ENCODE assay signal across 8 mouse cellular contexts in the genomic region with DNA sequence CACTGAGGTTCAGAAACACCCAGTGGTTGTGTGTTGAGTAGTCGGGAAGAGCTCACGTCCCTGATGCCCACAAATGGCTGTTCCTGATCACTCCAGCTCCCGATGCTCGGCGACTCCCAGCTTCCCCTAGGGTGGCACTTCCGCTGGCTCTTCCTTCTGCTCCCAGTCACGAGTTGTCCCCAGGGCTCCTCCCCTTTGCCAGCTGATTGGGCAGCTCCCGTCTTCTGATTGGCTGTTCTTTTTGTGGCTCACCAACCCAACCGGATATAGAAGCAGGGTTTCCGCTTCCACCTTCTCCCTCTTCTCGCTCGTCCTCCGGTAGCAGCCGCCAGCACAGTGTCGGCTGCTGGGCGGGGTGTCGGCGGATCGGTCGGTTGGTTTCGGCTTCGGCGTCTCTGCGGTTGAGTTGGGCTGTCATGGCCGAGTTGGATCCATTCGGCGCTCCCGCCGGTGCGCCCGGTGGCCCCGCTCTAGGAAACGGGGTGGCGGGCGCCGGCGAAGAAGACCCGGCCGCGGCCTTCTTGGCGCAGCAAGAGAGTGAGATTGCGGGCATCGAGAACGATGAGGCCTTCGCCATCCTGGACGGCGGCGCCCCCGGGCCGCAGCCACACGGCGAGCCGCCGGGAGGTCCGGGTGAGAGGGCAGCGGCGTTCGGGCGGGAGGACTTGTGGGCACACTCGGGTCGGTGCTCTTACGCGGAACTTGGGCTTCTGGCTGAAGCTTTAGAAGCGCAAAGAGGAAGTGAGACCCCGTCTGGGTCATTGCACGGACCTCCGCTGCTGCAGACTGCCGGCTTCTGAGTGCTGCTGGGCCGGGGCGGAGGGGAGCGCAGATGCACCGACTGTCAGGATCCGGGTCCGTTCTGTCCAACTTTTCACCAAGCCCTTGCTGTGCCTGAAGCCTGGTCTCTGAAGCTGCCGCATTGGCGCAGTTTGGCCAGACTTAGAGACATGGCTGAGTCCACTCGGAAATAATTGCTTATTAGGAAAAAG. TPM values are rescaled to one million over a fixed set of nuclear protein-coding genes. Genes with fewer than 3 reads are reported as not detected.
DNase-seq lines count a peak whose midpoint lies in the region; ATAC-seq and TF ChIP-seq lines count a peak whose summit lies in the region.

No protein-coding gene starts in this region.

- TF ChIP-seq RAD21 in MEL (IDR thresholded peaks at IDR 0.05; ENCODE audit: low read depth, low read length) = no peak

- peak; percentile 100 for ATAC-seq in forebrain, postnatal 0 days
- peak; percentile 93 to 96 for ATAC-seq in hematopoietic stem cell, adult 5-6 weeks (replicated peaks in 1 of 2; ENCODE audit: insufficient read depth in 1 of 2, low FRiP score in 2 of 2, low TSS enrichment in 1 of 2, low read depth in 1 of 2, poor library complexity in 2 of 2, severe bottlenecking in 2 of 2)
- ATAC-seq in lung, embryonic 16.5 days (ENCODE audit: low read depth) = peak; percentile 99

- peak; percentile 60 to 97 for TF ChIP-seq POLR2A in MEL (IDR thresholded peaks at IDR 0.05; ENCODE audit: control insufficient read depth in 1 of 2, insufficient read depth in 1 of 2, low read depth in 1 of 2, low read length in 2 of 2, poor library complexity in 1 of 2)
- TF ChIP-seq POLR2A in cerebellum, adult 2 months (IDR thresholded peaks at IDR 0.05; ENCODE audit: borderline replicate concordance, insufficient read depth, low read length) = peak; percentile 86

- TF ChIP-seq CTCF in MEL (IDR thresholded peaks at IDR 0.05 in 2 of 3, conservative IDR thresholded peaks at IDR 0.05 in 1 of 3; ENCODE audit: control insufficient read depth in 1 of 3, insufficient read depth in 1 of 3, low read depth in 2 of 3, low read length in 3 of 3, poor library complexity in 1 of 3, severe bottlenecking in 1 of 3) = no peak
- TF ChIP-seq CTCF in cerebellum, adult 2 months (IDR thresholded peaks at IDR 0.05; ENCODE audit: borderline replicate concordance, insufficient read depth, low read depth, low read length) = no peak
- TF ChIP-seq CTCF in forebrain, postnatal 0 days (IDR thresholded peaks at IDR 0.05; ENCODE audit: low read depth) = no peak

- peak overlapping the region; percentile 96 for H3K4me2 ChIP-seq in forebrain, postnatal 0 days (ENCODE audit: low read depth)
- peak overlapping the region; percentile 96 for H3K4me2 ChIP-seq in lung, embryonic 16.5 days (ENCODE audit: low read depth, low read length)

- TF ChIP-seq EP300 in MEL (IDR thresholded peaks at IDR 0.05; ENCODE audit: low read depth in 1 of 2, low read length in 2 of 2) = peak in 1 of 2 experiments; percentile 28; a peak in 2 of 4 replicates

- WGBS in cerebellum, adult 2 months = under 1% methylated on average over 77 of the region's 77 CpGs
- 1% methylated on average over 77 of the region's 77 CpGs for WGBS in forebrain, postnatal 0 days
- under 1% methylated on average over 77 of the region's 77 CpGs for WGBS in lung, embryonic 16.5 days

- H3K9me3 ChIP-seq in MEL (replicated peaks; ENCODE audit: insufficient read depth, low read length) = no peaks in the 10 kb centered on the region
- H3K9me3 ChIP-seq in forebrain, postnatal 0 days (ENCODE audit: low read length) = no peaks in the 10 kb centered on the region
- no peaks in the 10 kb centered on the region for H3K9me3 ChIP-seq in lung, embryonic 16.5 days (ENCODE audit: control insufficient read depth, low read length)

- DNase-seq in MEL (ENCODE audit: low read depth, low spot score) = peak; percentile 98
- DNase-seq in cerebellum, adult 2 months = peak; percentile 92 to 97
- peak; percentile 95 for DNase-seq in forebrain, postnatal 0 days
- DNase-seq in layer of hippocampus, adult 9-10 months (ENCODE audit: low spot score) = peak; percentile 88
- peak; percentile 71 for DNase-seq in ovary, postnatal 10 days (ENCODE audit: low spot score)
- peak; percentile 84 to 86 for DNase-seq in thymus, postnatal 10 days (ENCODE audit: low spot score in 2 of 2)

- H3K4me3 ChIP-seq in MEL (ENCODE audit: control insufficient read depth in 1 of 2, insufficient read depth in 1 of 2, low read depth in 2 of 2, low read length in 2 of 2) = peak overlapping the region; percentile 83 to 93
- peak overlapping the region; percentile 74 for H3K4me3 ChIP-seq in cerebellum, adult 2 months (replicated peaks; ENCODE audit: insufficient read depth, low read depth, low read length)
- peak overlapping the region; percentile 86 for H3K4me3 ChIP-seq in forebrain, postnatal 0 days (ENCODE audit: low read depth, low read length)
- peak overlapping the region; percentile 99 for H3K4me3 ChIP-seq in lung, embryonic 16.5 days (ENCODE audit: low read length)

- peaks cover 7 to 30% of the 10 kb centered on the region in 2 experiments for H3K36me3 ChIP-seq in MEL (ENCODE audit: control insufficient read depth in 1 of 2, insufficient read depth in 2 of 2, low read length in 2 of 2)
- peaks cover 6% of the 10 kb centered on the region; the same call in 1 of the 2 replicates for H3K36me3 ChIP-seq in forebrain, postnatal 0 days (ENCODE audit: insufficient read depth)
- no peaks in the 10 kb centered on the region for H3K36me3 ChIP-seq in lung, embryonic 16.5 days (ENCODE audit: control insufficient read depth, insufficient read depth, low read length)

- peak overlapping the region; percentile 72 for H3K27ac ChIP-seq in MEL (ENCODE audit: control insufficient read depth, low read depth, low read length)
- H3K27ac ChIP-seq in cerebellum, adult 2 months (ENCODE audit: insufficient read depth, low read length) = peak overlapping the region; percentile 39
- peak overlapping the region; percentile 87 for H3K27ac ChIP-seq in forebrain, postnatal 0 days (ENCODE audit: low read depth, low read length)
- H3K27ac ChIP-seq in lung, embryonic 16.5 days (ENCODE audit: low read length) = peak overlapping the region; percentile 84

- H3K27me3 ChIP-seq in MEL (ENCODE audit: control insufficient read depth in 1 of 2, insufficient read depth in 2 of 2, low read length in 2 of 2) = no peaks in the 10 kb centered on the region
- no peaks in the 10 kb centered on the region for H3K27me3 ChIP-seq in cerebellum, adult 2 months (ENCODE audit: control insufficient read depth, insufficient read depth, low read length)
- no peaks in the 10 kb centered on the region for H3K27me3 ChIP-seq in forebrain, postnatal 0 days (ENCODE audit: insufficient read depth, low read length)
- no peaks in the 10 kb centered on the region for H3K27me3 ChIP-seq in lung, embryonic 16.5 days (ENCODE audit: control insufficient read depth, insufficient read depth, low read depth, low read length)

- H3K9ac ChIP-seq in MEL (ENCODE audit: control insufficient read depth, low read depth, low read length, poor library complexity, severe bottlenecking) = peak overlapping the region; percentile 94
- H3K9ac ChIP-seq in forebrain, postnatal 0 days = peak overlapping the region; percentile 86
- peak overlapping the region; percentile 98 for H3K9ac ChIP-seq in lung, embryonic 16.5 days (ENCODE audit: low read length)

- H3K79me2 ChIP-seq in MEL (ENCODE audit: control insufficient read depth, insufficient read depth, low read length, poor library complexity) = peaks cover 56% of the 10 kb centered on the region

- H3K4me1 ChIP-seq in MEL (ENCODE audit: control insufficient read depth in 1 of 2, insufficient read depth in 2 of 2, low read length in 2 of 2) = peaks cover 2 to 34% of the 10 kb centered on the region in 2 experiments; a peak in 3 of 4 replicates
- peaks cover 3% of the 10 kb centered on the region for H3K4me1 ChIP-seq in cerebellum, adult 2 months (ENCODE audit: control insufficient read depth, insufficient read depth, low read length)
- H3K4me1 ChIP-seq in forebrain, postnatal 0 days (ENCODE audit: insufficient read depth) = peaks cover 15% of the 10 kb centered on the region
- peaks cover 19% of the 10 kb centered on the region for H3K4me1 ChIP-seq in lung, embryonic 16.5 days (replicated peaks; ENCODE audit: control insufficient read depth, insufficient read depth, low read length)

TF ChIP-seq in MEL, 35 proteins besides CTCF, POLR2A, EP300 and RAD21 (continues in another document):
- TF ChIP-seq KAT2A (conservative IDR thresholded peaks at IDR 0.05; ENCODE audit: low read depth, low read length) (peak; percentile 55), MXI1 (IDR thresholded peaks at IDR 0.05; ENCODE audit: low read depth, low read length) (peak; percentile 77), ETS1 (IDR thresholded peaks at IDR 0.05; ENCODE audit: low read depth, low read length) (peak; percentile 76), ZC3H11A (IDR thresholded peaks at IDR 0.05; ENCODE audit: low read depth, low read length) (no peak), GABPA (IDR thresholded peaks at IDR 0.05; ENCODE audit: low read depth, low read length) (no peak)

RNA-seq across cellular contexts. Expression of gene Clta, which starts 8.4 kb away (rescaled TPM):
- total RNA-seq in MEL (2012; rRNA removed) = 426 and 451 TPM in 2 replicates
- 100 to 1,000 TPM in 1 of 2 experiments, not detected in 1; 589 TPM for polyA plus RNA-seq in MEL (2012; ENCODE audit: insufficient read depth in 1 of 2, insufficient read length in 2 of 2, low read depth in 1 of 2, low replicate concordance in 2 of 2, missing spikeins in 1 of 2)
- 459 and 486 TPM in 2 replicates for polyA plus RNA-seq in cerebellum, adult 2 months (2012; rRNA removed)
- 579 and 718 TPM in 2 replicates for total RNA-seq in forebrain, postnatal 0 days (2014; rRNA removed)
- polyA plus RNA-seq in forebrain, postnatal 0 days (2015; fragmentation: Nextera tagmentation; extraction: Ambion mirVana) = 377 and 380 TPM in 2 replicates
- total RNA-seq in hematopoietic stem cell, adult 5-6 weeks (2017) = 288 and 367 TPM in 2 replicates
- polyA plus RNA-seq in lung, embryonic 16.5 days (2015; fragmentation: Nextera tagmentation; extraction: Ambion mirVana) = 186 and 199 TPM in 2 replicates

RNA-seq across cellular contexts. Expression of gene Ccin, which starts 29.4 kb away (rescaled TPM):
- not detected in 2 replicates for total RNA-seq in MEL (2012; rRNA removed)
- polyA plus RNA-seq in MEL (2012; ENCODE audit: insufficient read depth in 1 of 2, insufficient read length in 2 of 2, low read depth in 1 of 2, low replicate concordance in 2 of 2, missing spikeins in 1 of 2) = under 1 TPM in 1 of 2 experiments, not detected in 1; 0.04 TPM
- not detected in 2 replicates for polyA plus RNA-seq in cerebellum, adult 2 months (2012; rRNA removed)
- total RNA-seq in forebrain, postnatal 0 days (2014; rRNA removed) = 0.19 and 0.46 TPM in 2 replicates
- 0.08 TPM in 1 of 2 replicates, not detected in the other for polyA plus RNA-seq in forebrain, postnatal 0 days (2015; fragmentation: Nextera tagmentation; extraction: Ambion mirVana)
- total RNA-seq in hematopoietic stem cell, adult 5-6 weeks (2017) = 0.44 TPM in 1 of 2 replicates, not detected in the other
- not detected in 2 replicates for polyA plus RNA-seq in lung, embryonic 16.5 days (2015; fragmentation: Nextera tagmentation; extraction: Ambion mirVana)

RNA-seq across cellular contexts. Expression of gene Glipr2, which starts 55.5 kb away (rescaled TPM):
- total RNA-seq in MEL (2012; rRNA removed) = 22.8 and 30.6 TPM in 2 replicates
- polyA plus RNA-seq in MEL (2012; ENCODE audit: insufficient read depth in 1 of 2, insufficient read length in 2 of 2, low read depth in 1 of 2, low replicate concordance in 2 of 2, missing spikeins in 1 of 2) = 10 to 100 TPM in 1 of 2 experiments, not detected in 1; 25.0 TPM
- polyA plus RNA-seq in cerebellum, adult 2 months (2012; rRNA removed) = 6.8 and 7.4 TPM in 2 replicates
- total RNA-seq in forebrain, postnatal 0 days (2014; rRNA removed) = 25.4 and 25.5 TPM in 2 replicates
- 22.2 and 22.6 TPM in 2 replicates for polyA plus RNA-seq in forebrain, postnatal 0 days (2015; fragmentation: Nextera tagmentation; extraction: Ambion mirVana)
- total RNA-seq in hematopoietic stem cell, adult 5-6 weeks (2017) = 40.2 and 62.5 TPM in 2 replicates
- polyA plus RNA-seq in lung, embryonic 16.5 days (2015; fragmentation: Nextera tagmentation; extraction: Ambion mirVana) = 57.8 and 59.6 TPM in 2 replicates

Comparison
In these comparisons a context has a peak if more than half of its experiments do, and no peak if none do; other contexts are left out.
1. Peak in every context shown above with its lines: DNase-seq, ATAC-seq, H3K4me3 ChIP-seq and H3K27ac ChIP-seq.